Mouse (Mus musculus) testis, adult 2 months (tissue): ENCODE results near the gene Kcnk16.

Experiments used
- CTCF ChIP-seq: fragments of 200-500 bp; IDR thresholded peaks from 2 replicates; pipeline ENCODE4 v1.5.1; 2012; ENCODE audit warnings: low read depth, mild to moderate bottlenecking, inconsistent platforms, low read length, moderate library complexity; ENCODE audit not compliant: control insufficient read depth, insufficient read depth, insufficient replicate concordance
- POLR2A ChIP-seq: fragments of 200-500 bp; IDR thresholded peaks from 2 replicates; pipeline ENCODE4 v1.6.1; 2012; ENCODE audit warnings: low read depth, mild to moderate bottlenecking, inconsistent platforms, low read length, moderate library complexity; ENCODE audit not compliant: control insufficient read depth

DNA sequence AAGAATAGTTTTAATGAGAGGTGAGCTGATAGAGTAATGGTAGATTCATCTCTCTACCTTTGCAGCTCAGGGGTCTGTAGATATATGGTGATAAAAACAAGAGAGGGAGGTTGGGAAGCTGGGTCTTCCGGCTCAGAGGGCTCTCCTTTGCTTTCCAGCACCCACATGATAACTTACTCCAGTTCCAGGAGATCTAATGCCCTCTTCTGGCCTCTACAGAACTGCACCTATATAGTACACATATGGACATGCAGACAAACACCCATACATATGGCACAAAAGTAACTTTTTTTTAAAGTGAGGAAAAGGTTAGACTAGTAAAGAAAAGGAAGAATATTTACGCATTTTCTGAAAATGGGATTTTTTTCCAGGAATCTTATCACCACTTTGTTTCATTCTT is 34.6 kb downstream of the Kcnk16 start:
- TF ChIP-seq CTCF (no peak), POLR2A (no peak)
